Mouse (Mus musculus) left cerebral cortex, adult 11 months (tissue): Measurements from ENCODE around the gene Zbed4.
"Not testable (repeated sequence)": the region's sequence is repeated elsewhere in the genome, so short reads cannot be mapped to it uniquely, and the experiment has no call there.

ENCODE experiments used
- DNase-seq: peaks from one replicate; pipeline ENCODE4 v3.0.0; 2022; ENCODE audit warnings: low spot score

Gene Zbed4

DNA sequence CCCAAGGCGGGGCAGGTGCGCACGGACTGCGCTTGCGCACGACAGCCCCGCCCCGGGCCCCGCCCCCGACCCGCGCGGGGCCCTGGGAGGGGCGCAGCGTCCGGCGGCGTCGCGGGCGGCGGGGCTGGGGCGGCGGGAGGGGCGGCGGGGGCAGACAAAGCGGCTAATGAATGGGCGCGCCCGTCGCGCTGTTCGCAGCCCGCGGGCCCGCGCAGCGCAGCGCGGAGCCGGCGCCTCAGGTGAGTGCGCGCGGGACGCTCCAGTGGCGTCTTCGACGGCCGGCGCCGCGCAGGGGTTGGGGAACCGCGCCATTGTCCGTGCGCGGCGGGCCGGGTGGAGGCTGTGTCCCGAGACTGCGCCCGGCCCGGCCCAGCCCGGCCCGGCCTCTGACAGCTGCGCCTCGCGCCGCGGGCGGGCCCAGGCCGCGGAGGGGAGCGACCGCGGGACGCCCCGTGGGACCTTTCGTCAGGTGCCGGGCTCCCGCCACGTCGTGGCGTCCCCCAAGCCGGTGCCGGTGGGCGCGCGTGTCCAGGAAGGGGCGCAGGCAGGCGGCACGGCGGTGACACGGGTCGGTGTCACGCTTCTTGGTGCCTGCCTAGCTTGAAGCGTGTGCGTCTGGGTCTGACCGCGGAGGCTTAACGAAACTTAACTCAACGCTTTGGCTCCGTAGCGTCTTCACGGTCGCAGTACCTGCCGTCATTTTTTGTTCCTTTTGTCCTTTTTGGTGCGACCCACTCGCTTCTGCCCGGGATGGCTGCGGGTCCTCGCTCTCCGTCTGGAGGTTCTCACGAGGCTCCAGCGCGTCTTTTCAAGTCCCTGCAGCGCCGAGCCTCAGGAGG, at the start of gene Zbed4:
Zbed4 (plus strand) TSS at position 97 of the 839 bp plus-strand sequence.
- no peak for DNase-seq

DNA sequence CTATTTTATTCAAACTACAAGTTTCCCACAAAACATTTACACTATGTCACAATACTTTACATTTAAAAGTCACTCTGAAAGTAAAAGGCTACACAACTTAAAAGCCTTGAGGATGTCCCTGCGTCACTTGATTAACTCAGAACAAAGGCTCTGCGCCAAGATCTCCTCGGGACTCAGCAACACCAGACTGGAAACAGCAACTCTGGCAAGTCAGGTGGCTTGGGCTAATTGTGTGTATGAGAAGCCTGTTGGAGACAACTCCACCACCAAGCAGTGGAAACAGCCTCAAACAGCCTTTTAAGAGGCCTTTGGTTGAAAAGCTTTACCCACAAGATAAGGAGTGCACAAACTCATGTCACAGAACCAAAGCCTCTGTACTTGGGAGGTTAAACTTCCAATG, 49.0 kb upstream of the Zbed4 start:
- no peak for DNase-seq

DNA sequence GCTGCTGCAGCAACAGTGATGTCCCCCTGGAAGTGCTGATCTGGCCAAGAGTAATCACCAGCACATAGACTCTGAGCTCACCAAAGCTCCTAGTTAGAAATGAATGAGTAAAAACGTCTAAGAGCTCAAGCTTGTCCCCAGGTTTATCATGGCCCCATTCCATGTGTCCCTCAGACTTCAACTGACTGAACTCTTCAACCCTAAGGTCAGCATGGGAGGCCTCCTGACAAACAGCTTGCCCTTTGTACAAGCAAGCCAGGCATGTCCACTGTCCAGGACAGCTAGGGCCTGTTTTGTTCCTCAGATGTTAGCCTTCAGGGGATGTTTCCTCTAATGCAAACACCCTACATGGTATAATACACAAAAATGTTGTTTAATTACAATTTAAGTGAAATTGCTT, 47.2 kb upstream of the Zbed4 start:
- no peak for DNase-seq

DNA sequence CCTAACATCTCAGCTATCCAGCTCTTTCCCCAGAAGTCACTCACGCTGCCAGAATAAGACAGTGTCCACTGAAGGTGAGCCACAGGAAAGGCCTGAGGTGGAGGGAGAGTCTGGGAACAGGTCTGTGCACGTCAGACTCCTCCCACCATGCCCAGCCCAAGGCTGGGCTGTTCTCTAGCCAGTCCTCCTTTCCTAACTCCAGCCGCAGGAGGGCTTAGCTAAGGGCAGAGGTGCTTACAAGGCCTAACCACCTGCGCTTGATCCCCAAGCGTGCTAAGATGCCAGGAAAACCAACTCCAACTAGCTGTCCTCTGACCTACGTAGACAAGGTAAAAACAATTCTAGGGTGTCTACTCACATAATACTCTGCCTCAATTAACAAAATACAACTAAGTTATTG, 45.1 kb upstream of the Zbed4 start:
- DNase-seq, result no peak

DNA sequence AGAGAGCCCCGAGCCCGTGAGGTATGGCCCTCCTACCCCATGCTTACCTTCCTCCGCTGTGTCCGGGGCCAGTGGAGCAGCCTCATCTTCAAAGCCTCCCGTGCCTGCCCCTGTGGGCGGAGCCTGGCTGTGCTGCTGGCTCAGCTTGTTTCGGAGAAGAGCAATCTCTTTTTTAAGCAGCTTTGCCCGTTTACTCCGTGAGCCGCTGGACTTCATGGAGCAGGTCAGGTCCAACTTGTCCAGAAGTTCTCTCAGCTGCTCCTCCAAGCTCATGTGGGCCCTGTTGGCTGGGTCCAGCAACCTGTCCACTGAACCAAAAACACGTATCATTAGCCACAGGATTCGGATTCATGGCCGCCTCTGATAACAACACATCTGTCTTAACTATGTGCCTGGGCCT, 44.5 kb upstream of the Zbed4 start:
- not testable (repeated sequence) for DNase-seq

DNA sequence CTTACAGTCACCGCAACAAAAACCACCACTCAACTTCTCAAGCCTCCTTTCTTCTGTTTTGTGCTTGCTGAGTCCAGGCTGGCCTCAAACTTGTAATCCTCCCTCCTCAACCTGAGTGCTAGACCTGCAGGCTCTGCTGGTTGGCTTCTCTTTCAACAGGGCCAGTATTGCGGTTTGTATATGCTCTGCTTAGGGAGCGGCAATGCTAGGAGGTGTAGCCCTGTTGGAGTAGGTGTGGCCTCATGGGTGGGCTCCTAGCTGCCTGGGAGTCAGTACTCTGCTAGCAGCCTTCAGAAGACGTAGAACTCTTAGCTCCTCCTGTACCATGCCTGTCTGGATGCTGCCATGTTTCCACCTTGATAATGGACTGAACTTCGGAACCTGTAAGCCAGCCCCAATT, 43.3 kb upstream of the Zbed4 start:
- no peak for DNase-seq

DNA sequence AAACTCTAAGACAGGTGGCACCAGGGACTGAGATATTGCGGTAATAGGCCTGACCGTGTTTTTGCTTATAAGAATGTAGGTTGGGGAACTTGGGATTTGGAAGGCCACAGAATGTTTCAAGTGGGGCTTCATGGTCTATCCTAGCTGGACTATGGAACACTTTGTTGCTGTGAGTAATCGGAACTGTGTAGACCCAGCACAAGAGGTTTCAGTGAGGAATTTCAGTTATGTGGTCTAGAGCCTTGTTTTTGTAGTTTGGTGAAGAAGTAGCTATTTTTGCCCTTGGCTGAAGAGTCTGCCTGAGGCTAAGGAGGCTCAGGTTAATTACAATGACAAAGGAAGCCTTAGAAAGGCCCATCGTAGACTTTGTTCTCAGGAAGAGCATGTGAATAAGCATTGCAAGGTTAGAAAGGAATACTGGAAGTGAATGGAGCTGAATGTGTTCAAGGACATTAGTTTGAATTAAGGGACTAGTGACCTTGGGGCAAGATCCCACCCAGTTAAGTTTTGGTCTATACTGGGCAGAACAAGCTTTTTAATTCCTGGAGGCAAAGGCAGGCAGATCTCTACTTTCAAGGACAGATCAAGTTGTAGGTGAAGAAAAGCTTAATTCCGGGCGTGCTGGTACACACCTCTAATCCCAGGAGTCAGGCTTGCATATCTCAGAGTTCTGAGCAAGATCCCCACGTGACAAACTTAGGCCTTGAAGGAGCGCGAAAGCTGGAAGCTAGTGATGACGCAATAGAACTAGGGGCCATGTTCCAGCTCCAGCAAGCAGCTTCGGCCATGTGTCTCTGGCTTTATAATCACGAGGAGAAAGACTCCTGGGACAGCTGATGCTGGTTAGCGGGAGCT, 42.6 kb upstream of the Zbed4 start:
- no peak for DNase-seq

DNA sequence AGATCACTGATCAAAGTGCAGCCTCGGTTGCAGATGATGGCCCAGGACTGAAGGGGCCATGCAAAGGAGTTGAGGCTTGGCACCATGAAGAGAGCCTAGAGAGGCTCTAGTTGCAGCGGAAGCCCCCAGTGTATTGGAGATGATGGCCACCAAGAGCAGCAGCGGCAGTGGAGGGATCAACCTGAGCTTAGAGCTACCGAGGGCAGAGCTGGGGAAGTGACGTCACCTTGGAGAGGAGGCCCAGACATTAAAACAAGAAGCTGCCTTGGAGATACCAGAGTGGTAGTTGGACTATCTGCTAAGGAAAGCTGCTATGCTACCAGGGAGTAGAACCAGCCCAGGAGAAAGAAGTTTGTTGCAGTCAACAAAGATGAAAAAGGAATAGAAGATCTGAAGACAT, 41.6 kb upstream of the Zbed4 start:
- DNase-seq, result no peak

DNA sequence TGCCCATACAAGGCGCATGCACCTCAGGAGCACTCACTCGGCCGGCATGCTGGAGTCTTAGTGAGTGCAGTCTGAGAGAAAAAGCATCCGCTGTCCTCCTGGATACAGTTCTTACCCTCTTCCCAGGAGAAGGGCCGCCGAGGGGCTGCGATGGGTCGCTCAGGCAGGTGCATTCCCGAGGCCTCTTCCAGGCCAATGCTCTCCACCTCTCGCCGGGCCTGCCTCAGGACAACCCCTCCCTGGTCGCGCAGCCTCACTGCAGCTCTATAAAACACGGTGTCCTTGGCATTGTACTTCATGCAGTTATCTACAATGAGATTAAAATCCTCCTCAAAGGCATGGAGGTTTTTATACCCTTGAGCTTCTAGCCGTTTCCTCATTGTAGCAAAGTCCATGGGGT, 39.0 kb upstream of the Zbed4 start:
- DNase-seq, result no peak

DNA sequence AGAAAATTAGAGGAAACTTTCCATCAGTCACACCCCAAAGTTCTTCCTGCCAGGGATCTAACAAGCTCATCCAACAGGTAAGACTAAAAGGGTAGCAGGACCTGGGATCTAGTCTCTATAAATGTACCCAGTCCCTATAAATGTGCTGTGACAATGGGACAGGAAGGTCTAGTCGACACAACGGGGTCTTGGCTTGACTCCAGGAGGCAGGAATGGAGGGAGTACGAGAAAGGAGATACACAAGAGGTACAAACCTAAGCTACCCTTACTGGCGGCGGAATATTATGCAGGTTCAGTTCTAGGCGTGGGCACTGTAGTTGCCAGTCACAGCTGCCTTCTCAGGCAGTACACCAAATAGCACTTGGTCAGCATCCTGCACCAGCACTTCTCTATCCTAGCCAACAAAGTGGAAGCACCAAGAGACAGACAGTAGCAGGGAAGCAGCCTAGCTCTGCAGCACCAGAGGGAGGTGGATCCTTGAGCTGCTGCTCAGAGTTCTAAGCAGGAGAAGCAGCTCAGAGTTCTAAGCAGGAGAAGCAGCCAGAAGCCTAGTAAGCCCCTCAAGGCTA, 37.4 kb upstream of the Zbed4 start:
- DNase-seq, result no peak

DNA sequence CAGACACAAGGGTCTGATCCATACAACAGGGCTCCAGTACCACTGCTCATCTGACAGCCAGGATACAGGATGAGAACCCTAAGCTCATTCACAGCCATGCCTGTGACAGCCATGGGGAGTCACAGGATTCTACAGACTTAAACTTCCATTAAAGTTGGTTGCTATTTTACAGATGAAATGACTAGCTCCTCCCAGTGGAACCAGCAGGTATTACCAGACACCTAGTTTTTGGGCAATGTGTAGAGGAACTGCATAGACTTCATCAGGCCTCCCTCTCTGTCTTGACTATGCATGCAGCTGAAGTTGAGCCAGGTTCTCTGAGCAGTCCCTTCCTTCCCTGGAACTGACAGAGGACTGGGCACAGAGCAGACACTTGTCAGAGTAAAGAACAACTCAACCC, 35.1 kb upstream of the Zbed4 start:
- no peak for DNase-seq

DNA sequence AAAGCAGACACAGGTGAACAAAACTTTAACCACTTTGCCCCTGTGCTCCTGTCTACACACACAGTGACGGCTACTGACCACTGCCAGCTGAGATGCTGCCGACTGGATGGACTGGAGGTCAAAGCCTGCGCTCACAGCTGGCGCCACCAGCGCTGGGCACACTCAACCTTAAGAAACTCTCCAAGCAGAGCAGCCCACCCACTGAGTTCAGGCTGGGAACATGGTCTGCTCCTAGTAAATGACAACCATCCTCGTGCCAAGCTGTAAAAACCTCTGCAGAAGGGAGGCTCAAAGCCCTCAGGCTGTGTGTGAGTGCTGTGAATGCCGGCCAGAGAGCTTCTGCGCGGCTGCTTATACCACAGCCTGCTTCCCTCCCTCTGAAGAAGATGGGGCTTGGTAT, 34.2 kb upstream of the Zbed4 start:
- DNase-seq, result no peak

DNA sequence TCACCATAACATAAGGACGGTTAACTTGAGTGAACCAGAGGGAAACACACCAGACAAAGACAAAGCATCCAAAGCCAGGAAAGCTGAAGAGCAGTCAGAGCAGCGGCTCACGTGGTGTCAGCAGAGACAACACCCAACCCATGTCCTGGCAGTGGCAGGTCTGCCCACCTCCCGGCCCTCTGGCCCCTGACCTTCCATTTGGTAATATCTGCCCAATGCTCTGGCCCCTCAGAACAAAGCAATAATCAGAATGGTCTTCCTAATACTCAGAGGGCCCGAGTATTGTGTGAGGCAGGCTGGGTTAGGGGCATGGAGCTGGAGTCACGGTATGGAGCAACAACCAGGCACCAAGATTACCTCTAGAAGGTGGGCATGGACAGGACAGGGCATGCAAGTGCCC, 28.3 kb upstream of the Zbed4 start:
- no peak for DNase-seq

DNA sequence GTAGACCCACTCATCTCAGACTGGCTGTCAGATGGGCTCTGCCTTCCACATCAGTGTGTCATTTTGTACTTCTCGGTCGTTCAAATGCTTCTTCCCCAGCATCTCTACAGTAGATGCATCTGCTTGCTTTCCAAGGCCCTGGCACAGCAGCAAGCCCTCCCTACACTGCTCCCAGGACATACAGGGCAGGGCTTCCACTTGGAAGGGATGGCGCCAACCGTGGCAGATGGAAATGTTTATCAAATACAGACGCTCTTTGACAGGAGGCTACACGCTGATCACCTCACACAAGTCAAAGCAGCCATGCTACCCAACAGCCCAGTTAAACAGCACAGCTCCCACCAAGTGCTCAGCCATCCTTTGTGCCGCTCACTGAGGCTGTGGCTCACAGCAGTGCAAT, 27.1 kb upstream of the Zbed4 start:
- no peak for DNase-seq

DNA sequence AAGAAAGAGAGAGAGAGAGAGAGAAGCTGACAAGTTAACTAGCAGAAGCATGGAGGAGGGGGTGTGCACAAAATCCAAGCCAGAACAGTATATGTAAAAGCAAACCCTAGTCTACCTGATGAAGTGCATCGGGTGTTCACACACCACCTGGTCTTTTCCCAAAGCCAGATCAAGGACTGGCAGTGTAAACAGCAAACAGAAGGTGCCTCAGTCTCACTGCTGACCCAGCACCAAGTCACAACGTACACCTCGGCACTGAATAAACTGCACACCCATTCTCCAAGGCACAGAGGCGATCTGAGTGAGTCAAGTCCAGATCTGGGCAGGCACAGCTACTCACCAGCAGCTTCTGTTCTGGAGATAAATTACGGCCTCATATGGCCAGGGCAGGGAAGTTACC, 26.4 kb upstream of the Zbed4 start:
- DNase-seq, result no peak

DNA sequence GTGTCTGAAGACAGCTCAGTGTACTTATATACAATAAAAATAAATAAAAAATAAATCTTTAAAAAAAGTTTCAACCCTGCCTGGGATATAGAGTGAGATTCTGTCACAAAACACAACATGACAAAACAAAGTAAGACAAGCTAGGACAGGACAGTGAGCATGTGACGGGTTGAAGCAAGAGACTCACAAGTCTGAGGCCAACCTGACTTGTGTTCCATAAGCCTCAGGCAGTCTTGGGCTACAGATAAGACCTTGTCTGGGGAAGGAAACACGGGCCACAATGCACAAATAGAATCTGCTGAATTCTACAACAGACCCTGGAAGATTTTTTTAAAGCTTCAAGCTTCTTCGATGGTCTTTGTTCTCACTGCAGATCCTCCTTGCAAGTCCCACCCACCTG, 24.3 kb upstream of the Zbed4 start:
- DNase-seq, result no peak

DNA sequence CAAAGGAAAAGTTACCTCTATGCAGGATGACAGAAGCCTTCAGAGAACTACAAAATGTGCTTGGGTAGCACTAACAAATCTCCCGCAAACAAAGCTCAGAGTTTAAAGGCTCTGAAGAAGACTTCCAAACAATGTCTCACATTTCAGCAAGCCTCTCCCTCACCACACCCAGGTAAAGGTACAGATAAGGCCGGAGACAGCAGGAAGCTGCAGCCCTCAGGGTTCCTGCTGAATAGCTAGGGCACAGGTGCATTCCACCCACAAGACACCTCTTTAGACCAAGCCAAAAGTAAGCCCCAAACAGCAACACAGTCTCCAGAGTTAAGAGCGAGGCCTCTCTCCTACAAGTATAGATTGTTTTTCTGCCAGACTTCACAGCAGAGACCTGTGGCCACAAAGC, 20.7 kb upstream of the Zbed4 start:
- DNase-seq, result no peak

DNA sequence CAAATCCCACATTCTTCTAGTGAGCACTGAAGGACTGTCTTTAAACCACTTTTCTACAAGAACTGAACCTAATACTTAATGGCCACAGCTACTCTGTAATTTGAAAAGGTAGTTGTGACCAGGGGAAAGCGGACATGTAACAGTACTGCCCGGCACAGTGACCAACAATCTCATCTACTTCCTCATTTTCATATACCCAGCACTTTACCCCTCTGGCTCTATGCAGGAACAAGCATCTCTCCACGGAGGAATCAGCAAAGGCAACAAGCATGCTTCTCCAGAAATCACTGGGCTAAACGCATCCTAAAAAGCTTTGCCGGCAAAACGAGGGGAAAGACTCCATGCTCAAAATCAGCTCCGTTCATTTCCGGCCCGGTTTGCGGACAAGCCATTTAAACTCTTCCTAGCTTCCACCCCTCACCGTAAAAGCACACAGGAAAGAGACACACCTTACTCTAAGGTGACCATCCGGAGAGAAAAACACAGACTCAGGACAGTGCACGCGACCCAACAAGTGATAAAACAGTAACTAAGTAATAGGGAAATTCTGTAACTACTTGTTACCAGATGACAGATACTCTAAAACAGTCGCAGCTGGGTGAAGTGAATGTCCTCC, 18.9 kb upstream of the Zbed4 start:
- no peak for DNase-seq

DNA sequence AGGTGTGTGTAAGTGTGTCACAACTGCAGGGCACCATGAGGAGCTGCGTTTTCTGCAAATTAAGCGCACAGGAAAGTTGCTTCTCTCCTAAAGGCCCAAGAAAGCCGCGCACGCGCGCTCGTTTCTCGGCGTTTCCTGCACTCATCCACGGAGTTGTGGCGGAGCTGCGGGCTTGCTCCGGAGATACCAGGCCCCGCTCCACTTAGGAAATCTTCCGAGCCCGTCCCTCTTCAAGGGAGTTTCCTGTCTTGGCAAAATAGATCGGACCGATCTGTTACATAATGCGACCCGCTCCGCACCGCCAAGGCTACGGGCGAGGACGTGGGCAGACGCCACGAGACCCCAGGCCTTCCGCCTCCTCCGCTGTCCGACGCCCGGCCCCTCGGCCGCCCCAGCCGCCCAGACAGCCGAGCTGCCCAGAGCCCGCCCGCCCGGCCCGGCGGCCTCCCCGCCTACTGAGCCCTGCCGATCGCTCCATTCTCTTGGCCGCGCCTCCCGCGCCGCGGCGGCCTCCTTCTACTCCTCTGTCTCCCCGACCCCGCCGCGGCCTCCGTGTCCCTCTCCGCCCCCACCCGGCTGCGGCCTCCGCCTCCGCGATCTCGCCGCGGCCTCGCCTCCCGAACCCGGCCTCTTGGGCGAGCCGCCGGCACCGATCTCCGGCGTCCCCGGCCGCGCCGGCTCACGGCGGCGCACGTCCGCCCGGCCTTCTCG, 18.3 kb upstream of the Zbed4 start:
- DNase-seq, result no peak

DNA sequence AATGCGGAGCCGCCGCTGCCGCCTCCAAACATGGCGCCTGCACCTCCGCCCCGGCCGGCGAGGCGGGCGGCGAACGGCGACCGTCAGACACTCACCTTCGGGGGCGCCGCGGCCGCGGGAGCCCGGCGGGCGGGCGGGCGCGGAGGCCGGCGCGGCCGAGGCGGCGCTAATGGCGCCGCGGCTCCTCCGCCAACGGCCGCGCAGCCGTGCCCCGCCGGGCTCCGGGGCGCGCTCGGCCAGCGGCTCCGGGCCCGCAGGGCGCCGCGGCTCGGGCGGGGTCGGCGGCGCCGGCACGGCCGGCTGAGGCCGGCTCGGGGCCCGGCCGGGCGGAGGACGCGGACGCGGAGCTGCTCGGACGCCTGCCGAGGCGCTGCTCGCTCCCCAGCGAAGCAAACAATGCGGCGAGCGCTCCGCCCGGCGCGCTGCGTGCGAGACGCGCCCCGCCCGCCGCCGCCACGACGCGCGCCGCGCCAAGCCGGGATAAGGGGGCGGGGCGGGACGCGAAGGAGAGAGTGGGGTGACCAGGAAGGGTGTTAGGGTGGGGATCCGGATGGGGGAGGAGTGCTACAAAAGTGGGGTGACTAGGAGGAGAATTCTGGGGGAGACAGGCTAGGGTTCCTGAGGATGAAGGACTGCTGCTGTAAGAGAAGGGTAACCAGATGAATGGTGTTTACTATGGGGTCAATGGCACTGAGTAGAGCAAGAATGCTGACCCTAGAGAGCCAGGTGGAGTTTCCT, 17.5 kb upstream of the Zbed4 start, which contains the start of gene Brd1:
Brd1 (minus strand) TSS at position 400 of the 738 bp plus-strand sequence.
- peak; percentile 71 for DNase-seq

DNA sequence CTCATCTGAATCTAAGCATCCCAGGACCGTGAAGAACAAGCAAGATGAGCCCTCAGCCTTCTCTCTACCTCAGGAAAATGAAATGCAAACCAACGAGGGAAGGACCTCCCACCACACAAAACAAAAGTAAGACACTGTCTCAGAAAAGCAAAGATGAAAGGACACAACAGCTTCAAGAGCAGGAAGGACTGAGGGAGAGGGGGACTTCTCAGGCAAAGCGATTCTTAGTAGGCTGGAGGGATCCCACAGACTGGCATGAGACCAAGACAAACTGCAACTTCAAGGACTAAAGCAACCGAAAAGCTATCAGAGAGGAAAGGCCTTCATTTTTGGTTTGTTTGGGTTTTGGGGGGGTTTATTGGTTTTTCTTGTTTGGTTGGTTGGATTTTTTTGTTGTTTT, 15.3 kb upstream of the Zbed4 start:
- no peak for DNase-seq
